Mouse (Mus musculus) MN1 (cell line): ENCODE measurements at regions not wholly inside any gene's neighbourhood (a gene's known extent, or its start where the extent isn't known, plus 50 kb on each side); places are given as distances from the start of the nearest gene placed in this dataset.
"Not testable (repeated sequence)": the region's sequence is repeated elsewhere in the genome, so short reads cannot be mapped to it uniquely, and the experiment has no call there.

Experiments used
- DNase-seq: peaks from one replicate; pipeline ENCODE4 v3.0.0-alpha.2; 2016; ENCODE audit warnings: low spot score

- DNase-seq, result no peak
Measured at GRCm38 (mm10) chr3:31508471-31508870, 198.3 kb upstream of the Slc7a14 start.

GRCm38 (mm10) chr3:31499201-31499968 lies 189.2 kb upstream of the Slc7a14 start:
- peak; percentile 22 for DNase-seq

- no peak for DNase-seq
Measured at GRCm38 (mm10) chr3:31495287-31495686, 185.1 kb upstream of the Slc7a14 start.

- no peak for DNase-seq
Measured at GRCm38 (mm10) chr3:31494706-31495105, 184.5 kb upstream of the Slc7a14 start.

- not testable (repeated sequence) for DNase-seq
Measured at GRCm38 (mm10) chr3:31491736-31492135, 181.6 kb upstream of the Slc7a14 start.

GRCm38 (mm10) chr3:31487596-31487995 lies 177.4 kb upstream of the Slc7a14 start:
- no peak for DNase-seq

GRCm38 (mm10) chr3:31481964-31482363 lies 171.8 kb upstream of the Slc7a14 start:
- DNase-seq, result no peak

GRCm38 (mm10) chr3:31467882-31468281 lies 157.7 kb upstream of the Slc7a14 start:
- peak; percentile 66 for DNase-seq

- DNase-seq, result no peak
Measured at GRCm38 (mm10) chr3:31464260-31464659, 154.1 kb upstream of the Slc7a14 start.

GRCm38 (mm10) chr3:31459456-31459855 lies 149.3 kb upstream of the Slc7a14 start:
- DNase-seq, result no peak

- no peak for DNase-seq
Measured at GRCm38 (mm10) chr3:31457938-31458337, 147.8 kb upstream of the Slc7a14 start.

- no peak for DNase-seq
Measured at GRCm38 (mm10) chr3:31455031-31455430, 144.9 kb upstream of the Slc7a14 start.

- no peak for DNase-seq
Measured at GRCm38 (mm10) chr3:31444861-31445260, 134.7 kb upstream of the Slc7a14 start.

- no peak for DNase-seq
Measured at GRCm38 (mm10) chr3:31444311-31444710, 134.1 kb upstream of the Slc7a14 start.

GRCm38 (mm10) chr3:31443894-31444293 lies 133.7 kb upstream of the Slc7a14 start:
- no peak for DNase-seq

- no peak for DNase-seq
Measured at GRCm38 (mm10) chr3:31440282-31440681, 130.1 kb upstream of the Slc7a14 start.

GRCm38 (mm10) chr3:31437970-31438369 lies 127.8 kb upstream of the Slc7a14 start:
- DNase-seq, result peak; percentile 91

GRCm38 (mm10) chr3:31435204-31435963 lies 125.2 kb upstream of the Slc7a14 start:
- DNase-seq, result peak; percentile 73

- no peak for DNase-seq
Measured at GRCm38 (mm10) chr3:31433201-31433600, 123.0 kb upstream of the Slc7a14 start.

GRCm38 (mm10) chr3:31423517-31423916 lies 113.3 kb upstream of the Slc7a14 start:
- no peak for DNase-seq

- DNase-seq, result no peak
Measured at GRCm38 (mm10) chr3:31408802-31409201, 98.6 kb upstream of the Slc7a14 start.

- no peak for DNase-seq
Measured at GRCm38 (mm10) chr3:31405880-31406279, 95.7 kb upstream of the Slc7a14 start.

- DNase-seq, result no peak
Measured at GRCm38 (mm10) chr3:31399136-31399535, 89.0 kb upstream of the Slc7a14 start.
